Mouse (Mus musculus) forebrain, postnatal 0 days (tissue): ENCODE measurements at regions not wholly inside any gene's neighbourhood (a gene's known extent, or its start where the extent isn't known, plus 50 kb on each side); places are given as distances from the start of the nearest gene placed in this dataset.

Source experiments
- ATAC-seq: fragments of 200-750 bp; cut with Nextera tagmentation; 2 replicates; pipeline ENCODE4 v1.8.0; 2017; ENCODE audit warnings: mild to moderate bottlenecking, moderate library complexity
- DNase-seq: peaks from one replicate; pipeline ENCODE4 v3.0.0-alpha.2; 2015
- H3K27ac ChIP-seq: fragments of 300-500 bp; sonication (generic); 2 replicates; pipeline ENCODE4 v1.5.1; 2014; ENCODE audit warnings: low read depth, mild to moderate bottlenecking, antibody characterized with exemption, low read length, moderate library complexity, mixed read lengths
- H3K27me3 ChIP-seq: fragments of 300-500 bp; sonication (generic); 2 replicates; pipeline ENCODE4 v1.6.1; 2014; ENCODE audit warnings: mild to moderate bottlenecking, low read length, mixed read lengths; ENCODE audit not compliant: insufficient read depth
- H3K36me3 ChIP-seq: fragments of 300-500 bp; sonication (generic); 2 replicates; pipeline ENCODE4 v1.6.1; 2014; ENCODE audit warnings: mild to moderate bottlenecking, moderate library complexity; ENCODE audit not compliant: insufficient read depth
- H3K4me1 ChIP-seq: fragments of 300-500 bp; sonication (generic); 2 replicates; pipeline ENCODE4 v1.6.1; 2014; ENCODE audit warnings: antibody characterized with exemption; ENCODE audit not compliant: insufficient read depth
- H3K4me2 ChIP-seq: fragments of 300-500 bp; sonication (generic); 2 replicates; pipeline ENCODE4 v1.6.1; 2014; ENCODE audit warnings: low read depth, mild to moderate bottlenecking, moderate library complexity
- H3K4me3 ChIP-seq: fragments of 300-500 bp; sonication (generic); 2 replicates; pipeline ENCODE4 v1.5.1; 2014; ENCODE audit warnings: low read depth, low read length, mixed read lengths
- H3K9ac ChIP-seq: fragments of 300-500 bp; sonication (generic); 2 replicates; pipeline ENCODE4 v1.6.1; 2014; ENCODE audit warnings: mild to moderate bottlenecking
- H3K9me3 ChIP-seq: fragments of 300-500 bp; sonication (generic); 2 replicates; pipeline ENCODE4 v1.6.1; 2016; ENCODE audit warnings: low read length
- CTCF ChIP-seq: sonication (generic); IDR thresholded peaks from 2 replicates; pipeline ENCODE4 v1.5.1; 2016; ENCODE audit warnings: antibody characterized with exemption, control low read depth, low read depth
- WGBS: fragments of 180-500 bp; shearing (Covaris S2); extraction: QIAGEN DNeasy Blood & Tissue Kit; methylation state at CpG from one replicate; pipeline ENCODE4 v1.1.7; 2014; 5-methylcytosine and 5-hydroxymethylcytosine counted together

GRCm38 (mm10) chr16:62208191-62208590, 578.4 kb downstream of the Nsun3 start:
- ATAC-seq (no peak), DNase-seq (no peak)
- H3K4me3 ChIP-seq, result no peak overlapping the region
- H3K27ac ChIP-seq, result no peak overlapping the region
- no peaks in the 10 kb centered on the region for H3K9me3 ChIP-seq
- no peak overlapping the region for H3K4me2 ChIP-seq
- no peak for TF ChIP-seq CTCF
- no peaks in the 10 kb centered on the region for H3K27me3 ChIP-seq
- H3K4me1 ChIP-seq, result no peaks in the 10 kb centered on the region
- H3K36me3 ChIP-seq, result no peaks in the 10 kb centered on the region
- H3K9ac ChIP-seq, result no peak overlapping the region
- 66% methylated on average over 1 of the region's 1 CpGs for WGBS

GRCm38 (mm10) chr16:62182988-62183387, 603.6 kb downstream of the Nsun3 start:
- Histone ChIP-seq H3K27me3 (no peaks in the 10 kb centered on the region), H3K4me2 (no peak overlapping the region)
- TF ChIP-seq CTCF, result no peak

More at GRCm38 (mm10) chr16:62182988-62183387, 603.6 kb downstream of the Nsun3 start:
- H3K4me1 ChIP-seq, result no peaks in the 10 kb centered on the region
- H3K27ac ChIP-seq, result no peak overlapping the region
- H3K9ac ChIP-seq, result no peak overlapping the region
- peak; percentile 18; the same call in 1 of the 2 replicates for ATAC-seq
- H3K9me3 ChIP-seq, result no peaks in the 10 kb centered on the region
- no peak overlapping the region for H3K4me3 ChIP-seq
- H3K36me3 ChIP-seq, result no peaks in the 10 kb centered on the region
- DNase-seq, result no peak
